Mouse (Mus musculus): ENCODE measurements around the gene Arl4d. TPM values are rescaled to one million over a fixed set of nuclear protein-coding genes. Genes with fewer than 3 reads are reported as not detected.

The Arl4d gene
- polyA plus RNA-seq, 1 experiment, result 9.1 TPM

DNA sequence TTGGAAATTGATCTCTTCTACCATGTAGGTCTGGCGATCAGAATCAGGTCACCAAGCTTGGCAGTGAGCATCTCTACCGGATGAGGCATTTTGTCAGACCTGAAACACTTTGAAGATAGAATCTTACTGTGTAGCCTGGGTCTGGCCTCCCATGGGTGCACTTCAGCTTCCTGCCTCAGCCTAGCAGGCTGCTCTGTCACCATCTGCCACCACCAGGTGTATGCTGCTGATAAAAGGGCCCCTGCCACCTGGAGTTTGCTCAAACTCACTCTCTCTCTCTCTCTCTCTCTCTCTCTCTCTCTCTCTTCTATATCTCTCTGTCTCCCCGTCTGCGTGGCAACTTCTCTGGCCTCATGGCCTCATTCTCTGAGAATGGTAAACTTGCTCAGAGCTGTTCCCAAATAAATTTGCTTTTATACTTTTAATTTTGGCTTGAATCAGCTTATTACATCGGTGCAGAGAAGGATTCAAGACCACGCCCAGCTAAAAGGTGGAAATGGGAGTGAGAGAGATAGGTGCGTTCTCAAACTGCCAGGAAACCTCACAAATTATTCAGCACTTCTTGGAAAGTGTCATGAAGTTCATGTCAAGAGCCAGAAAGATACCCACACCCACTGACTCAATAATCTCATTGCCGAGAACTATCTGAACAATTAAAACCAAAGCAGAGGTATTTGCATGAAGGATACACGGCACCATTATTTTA is 32.0 kb downstream of the Arl4d start:
- Histone ChIP-seq H3K4me3 (ENCODE audit: extremely low read depth, insufficient read depth, insufficient read length) (no peak overlapping the region), H3K27ac (ENCODE audit: insufficient read depth, low read length) (no peak overlapping the region), H3K27me3 (ENCODE audit: control insufficient read depth, insufficient read depth, low read length) (no peaks in the 10 kb centered on the region), H3K4me1 (ENCODE audit: control insufficient read depth, insufficient read depth, insufficient read length) (no peaks in the 10 kb centered on the region), H3K36me3 (ENCODE audit: control insufficient read depth, insufficient read depth, low read length) (no peaks in the 10 kb centered on the region)
- WGBS, result 64% methylated on average over 9 of the region's 9 CpGs
- DNase-seq (ENCODE audit: low read depth in 1 of 2, low spot score in 2 of 2), result no peak
- TF ChIP-seq POLR2A (IDR thresholded peaks at IDR 0.05; ENCODE audit: low read depth, low read length), result no peak
- TF ChIP-seq CTCF (IDR thresholded peaks at IDR 0.05; ENCODE audit: extremely low read depth, insufficient read depth, insufficient read length, insufficient replicate concordance), result no peak

GRCm38 (mm10) chr11:101698114-101698513 is 32.8 kb downstream of the Arl4d start:
- H3K27me3 ChIP-seq (ENCODE audit: control insufficient read depth, insufficient read depth, low read length), result no peaks in the 10 kb centered on the region
- no peaks in the 10 kb centered on the region for H3K36me3 ChIP-seq (ENCODE audit: control insufficient read depth, insufficient read depth, low read length)
- no peak for DNase-seq (ENCODE audit: low read depth in 1 of 2, low spot score in 2 of 2)
- no peaks in the 10 kb centered on the region for H3K4me1 ChIP-seq (ENCODE audit: control insufficient read depth, insufficient read depth, insufficient read length)
- H3K27ac ChIP-seq (ENCODE audit: insufficient read depth, low read length), result no peak overlapping the region
- H3K4me3 ChIP-seq (ENCODE audit: extremely low read depth, insufficient read depth, insufficient read length), result no peak overlapping the region
- TF ChIP-seq CTCF (IDR thresholded peaks at IDR 0.05; ENCODE audit: extremely low read depth, insufficient read depth, insufficient read length, insufficient replicate concordance) (no peak), POLR2A (IDR thresholded peaks at IDR 0.05; ENCODE audit: low read depth, low read length) (no peak)

DNA sequence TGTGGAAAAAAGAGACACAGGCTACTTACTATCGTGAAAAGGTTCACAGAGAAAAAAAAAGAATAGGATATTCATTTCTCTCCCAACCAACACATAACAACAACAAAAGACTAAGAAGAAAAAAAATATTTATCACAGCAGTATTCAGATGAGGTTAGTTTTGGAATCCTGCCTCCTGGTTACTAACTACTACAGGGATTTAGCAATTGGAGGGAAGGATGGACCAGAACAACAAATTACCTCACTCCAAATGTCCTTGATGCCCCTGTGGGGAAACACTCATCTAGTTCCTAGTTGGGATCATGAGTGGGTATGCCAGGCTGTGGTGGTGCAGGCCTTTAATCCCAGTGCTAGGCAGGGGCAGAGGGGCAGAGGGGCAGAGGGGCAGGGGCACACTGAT is 34.2 kb downstream of the Arl4d start:
- no peak overlapping the region for H3K27ac ChIP-seq (ENCODE audit: insufficient read depth, low read length)
- H3K4me1 ChIP-seq (ENCODE audit: control insufficient read depth, insufficient read depth, insufficient read length), result no peaks in the 10 kb centered on the region
- TF ChIP-seq CTCF (IDR thresholded peaks at IDR 0.05; ENCODE audit: extremely low read depth, insufficient read depth, insufficient read length, insufficient replicate concordance) (no peak), POLR2A (IDR thresholded peaks at IDR 0.05; ENCODE audit: low read depth, low read length) (no peak)
- no peaks in the 10 kb centered on the region for H3K36me3 ChIP-seq (ENCODE audit: control insufficient read depth, insufficient read depth, low read length)
- no peak for DNase-seq (ENCODE audit: low read depth in 1 of 2, low spot score in 2 of 2)
- WGBS, result 90% methylated on average over 1 of the region's 1 CpGs
- no peaks in the 10 kb centered on the region for H3K27me3 ChIP-seq (ENCODE audit: control insufficient read depth, insufficient read depth, low read length)
- H3K4me3 ChIP-seq (ENCODE audit: extremely low read depth, insufficient read depth, insufficient read length), result no peak overlapping the region

DNA sequence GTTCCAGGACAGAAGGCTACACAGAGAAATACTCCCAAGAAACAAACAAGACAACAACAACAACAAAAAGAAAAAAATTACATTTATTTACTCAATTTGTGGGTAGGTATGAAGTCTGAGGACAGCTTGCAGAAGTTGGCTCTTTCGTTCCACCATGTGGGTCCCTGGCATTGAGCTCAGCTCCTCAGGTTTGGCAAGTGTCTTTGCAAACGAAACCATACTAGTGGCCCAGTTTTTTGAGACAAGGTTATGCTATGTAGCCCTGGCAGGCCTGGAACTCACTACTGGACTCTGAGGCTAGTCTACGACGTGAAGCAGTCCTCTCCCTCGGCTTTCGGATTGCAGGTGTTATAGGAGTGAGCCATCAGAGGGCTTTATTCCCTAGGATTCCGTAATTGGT is 34.6 kb downstream of the Arl4d start:
- Histone ChIP-seq H3K36me3 (ENCODE audit: control insufficient read depth, insufficient read depth, low read length) (no peaks in the 10 kb centered on the region), H3K4me3 (ENCODE audit: extremely low read depth, insufficient read depth, insufficient read length) (no peak overlapping the region), H3K27me3 (ENCODE audit: control insufficient read depth, insufficient read depth, low read length) (no peaks in the 10 kb centered on the region), H3K4me1 (ENCODE audit: control insufficient read depth, insufficient read depth, insufficient read length) (no peaks in the 10 kb centered on the region), H3K27ac (ENCODE audit: insufficient read depth, low read length) (no peak overlapping the region)
- WGBS, result 68% methylated on average over 7 of the region's 7 CpGs
- DNase-seq (ENCODE audit: low read depth in 1 of 2, low spot score in 2 of 2), result no peak
- TF ChIP-seq POLR2A (IDR thresholded peaks at IDR 0.05; ENCODE audit: low read depth, low read length), result no peak
- TF ChIP-seq CTCF (IDR thresholded peaks at IDR 0.05; ENCODE audit: extremely low read depth, insufficient read depth, insufficient read length, insufficient replicate concordance), result no peak

DNA sequence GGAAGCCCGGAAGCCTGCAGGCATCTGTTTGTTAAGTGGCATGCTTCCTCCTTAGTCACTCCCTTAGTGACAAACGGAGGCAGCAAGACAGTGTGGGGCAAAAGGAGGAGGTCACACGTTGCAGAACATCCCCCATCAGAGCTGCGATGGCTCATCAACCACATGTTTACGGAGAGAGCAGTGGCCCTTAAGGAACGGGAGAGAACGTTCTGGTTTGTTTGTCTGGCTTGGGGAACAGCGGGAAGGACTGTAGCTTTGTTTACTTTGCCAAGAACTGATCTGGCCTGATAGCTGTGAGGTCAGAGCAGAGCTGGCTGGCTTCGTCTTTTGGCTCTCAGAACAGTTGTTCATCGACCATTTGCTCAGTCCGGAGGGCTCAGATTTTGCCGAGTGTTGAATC is 35.1 kb downstream of the Arl4d start:
- Histone ChIP-seq H3K27ac (ENCODE audit: insufficient read depth, low read length) (no peak overlapping the region), H3K36me3 (ENCODE audit: control insufficient read depth, insufficient read depth, low read length) (no peaks in the 10 kb centered on the region), H3K4me3 (ENCODE audit: extremely low read depth, insufficient read depth, insufficient read length) (no peak overlapping the region), H3K4me1 (ENCODE audit: control insufficient read depth, insufficient read depth, insufficient read length) (no peaks in the 10 kb centered on the region), H3K27me3 (ENCODE audit: control insufficient read depth, insufficient read depth, low read length) (no peaks in the 10 kb centered on the region)
- TF ChIP-seq POLR2A (IDR thresholded peaks at IDR 0.05; ENCODE audit: low read depth, low read length) (no peak), CTCF (IDR thresholded peaks at IDR 0.05; ENCODE audit: extremely low read depth, insufficient read depth, insufficient read length, insufficient replicate concordance) (no peak)
- 34% methylated on average over 12 of the region's 12 CpGs for WGBS
- no peak for DNase-seq (ENCODE audit: low read depth in 1 of 2, low spot score in 2 of 2)

DNA sequence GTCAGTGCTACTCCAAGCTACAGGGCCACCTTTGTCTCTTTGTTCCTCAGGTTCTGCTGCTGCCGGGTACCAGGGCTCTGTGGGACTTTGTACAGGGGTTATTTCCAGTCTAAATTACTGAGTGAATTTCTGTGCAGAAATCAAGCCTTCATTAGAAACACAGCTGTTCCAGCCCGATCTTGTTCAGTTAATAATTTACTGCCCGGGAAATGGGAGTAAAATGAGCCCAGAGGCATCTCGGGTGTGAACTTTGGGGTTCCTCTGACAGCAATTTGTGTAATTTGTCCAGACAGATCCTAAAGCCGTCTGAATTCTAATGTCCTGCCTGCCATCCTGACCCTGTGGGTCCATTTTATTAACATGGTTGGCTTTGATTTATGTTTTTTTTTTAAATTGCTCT is 38.7 kb downstream of the Arl4d start:
- no peak overlapping the region for H3K27ac ChIP-seq (ENCODE audit: insufficient read depth, low read length)

DNA sequence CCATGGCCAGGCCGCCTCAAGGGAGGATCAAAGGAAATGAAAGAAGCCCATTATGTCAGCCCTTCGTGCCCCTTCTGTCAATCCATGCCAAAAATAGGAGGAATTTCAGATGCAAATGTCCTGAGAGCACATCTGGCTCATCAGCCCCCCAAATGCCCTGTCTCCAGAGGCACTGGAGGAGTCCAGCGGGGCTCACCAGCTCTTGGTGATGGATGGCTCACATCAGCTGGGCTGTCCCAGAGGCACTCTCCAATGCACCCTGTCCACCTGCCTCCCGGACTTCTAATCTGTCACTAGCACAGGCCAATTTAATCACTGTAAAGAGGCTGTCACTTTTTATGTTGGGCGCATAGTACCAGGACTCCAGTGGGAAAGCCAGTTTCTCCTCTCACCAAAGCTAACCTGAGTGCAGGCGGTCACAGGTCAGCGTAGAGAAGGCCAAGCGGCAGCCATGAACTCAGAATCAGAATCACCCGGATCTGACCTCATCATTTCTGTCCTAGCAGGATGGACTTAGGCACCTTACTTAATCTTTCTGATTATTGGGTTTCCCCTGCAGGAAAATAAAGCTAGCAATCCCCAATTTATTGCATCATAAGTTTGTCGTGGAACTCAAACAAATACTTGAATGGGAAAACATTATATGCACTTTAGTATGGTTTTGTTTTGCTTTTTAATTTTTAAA is 41.6 kb downstream of the Arl4d start:
- Histone ChIP-seq H3K27me3 (ENCODE audit: control insufficient read depth, insufficient read depth, low read length) (no peaks in the 10 kb centered on the region), H3K4me3 (ENCODE audit: extremely low read depth, insufficient read depth, insufficient read length) (no peak overlapping the region), H3K27ac (ENCODE audit: insufficient read depth, low read length) (no peak overlapping the region), H3K36me3 (ENCODE audit: control insufficient read depth, insufficient read depth, low read length) (no peaks in the 10 kb centered on the region), H3K4me1 (ENCODE audit: control insufficient read depth, insufficient read depth, insufficient read length) (no peaks in the 10 kb centered on the region)
- DNase-seq (ENCODE audit: low read depth in 1 of 2, low spot score in 2 of 2), result no peak
- 89% methylated on average over 10 of the region's 10 CpGs for WGBS
- TF ChIP-seq POLR2A (IDR thresholded peaks at IDR 0.05; ENCODE audit: low read depth, low read length) (no peak), CTCF (IDR thresholded peaks at IDR 0.05; ENCODE audit: extremely low read depth, insufficient read depth, insufficient read length, insufficient replicate concordance) (no peak)

More for the DNA sequence above, 38.7 kb downstream of the Arl4d start:
- H3K4me1 ChIP-seq (ENCODE audit: control insufficient read depth, insufficient read depth, insufficient read length), result no peaks in the 10 kb centered on the region
- H3K27me3 ChIP-seq (ENCODE audit: control insufficient read depth, insufficient read depth, low read length), result no peaks in the 10 kb centered on the region
- WGBS, result 80% methylated on average over 5 of the region's 5 CpGs
- no peak for DNase-seq (ENCODE audit: low read depth in 1 of 2, low spot score in 2 of 2)
- no peak overlapping the region for H3K4me3 ChIP-seq (ENCODE audit: extremely low read depth, insufficient read depth, insufficient read length)
- H3K36me3 ChIP-seq (ENCODE audit: control insufficient read depth, insufficient read depth, low read length), result no peaks in the 10 kb centered on the region
- TF ChIP-seq CTCF (IDR thresholded peaks at IDR 0.05; ENCODE audit: extremely low read depth, insufficient read depth, insufficient read length, insufficient replicate concordance), result no peak
- no peak for TF ChIP-seq POLR2A (IDR thresholded peaks at IDR 0.05; ENCODE audit: low read depth, low read length)

Data from spleen, adult 2 months (tissue).